Mouse (Mus musculus) spleen, postnatal 14 days (tissue): ENCODE results near the gene Tpp2.
"Not testable (repeated sequence)": the region's sequence is repeated elsewhere in the genome, so short reads cannot be mapped to it uniquely, and the experiment has no call there.

Experiments
- DNase-seq, 2 experiments: peaks; one replicate each; pipeline ENCODE4 v3.0.0; 2021 to 2022; ENCODE audit warnings: low spot score in 2 of 2

Tpp2 gene

GRCm38 (mm10) chr1:43933488-43934415 lies at the start of gene Tpp2:
Tpp2 (plus strand) TSS chr1:43933647.
- peak; percentile 88 to 91 for DNase-seq

GRCm38 (mm10) chr1:43888358-43888757 lies 45.1 kb upstream of the Tpp2 start:
- DNase-seq: not testable (repeated sequence)

GRCm38 (mm10) chr1:43895742-43896141 lies 37.7 kb upstream of the Tpp2 start:
- no peak for DNase-seq

GRCm38 (mm10) chr1:43897131-43897530 lies 36.3 kb upstream of the Tpp2 start:
- DNase-seq: no peak

GRCm38 (mm10) chr1:43897987-43898386 lies 35.5 kb upstream of the Tpp2 start:
- DNase-seq: no peak

- peak; percentile 30 to 64 for DNase-seq
These were observed 34.3 kb upstream of the Tpp2 start for GRCm38 (mm10) chr1:43898991-43899714.

- no peak for DNase-seq
These were observed 31.0 kb upstream of the Tpp2 start for GRCm38 (mm10) chr1:43902417-43902816.

GRCm38 (mm10) chr1:43902855-43903254 lies 30.6 kb upstream of the Tpp2 start:
- DNase-seq: no peak

GRCm38 (mm10) chr1:43915428-43915827 lies 18.0 kb upstream of the Tpp2 start:
- DNase-seq: no peak

- no peak for DNase-seq
These were observed 16.6 kb upstream of the Tpp2 start for GRCm38 (mm10) chr1:43916854-43917253.

- DNase-seq: no peak
These were observed 966 bp downstream of the Tpp2 start for GRCm38 (mm10) chr1:43934416-43934810.

GRCm38 (mm10) chr1:43939310-43939709 lies 5.9 kb downstream of the Tpp2 start:
- no peak for DNase-seq

GRCm38 (mm10) chr1:43941476-43942217 lies 8.2 kb downstream of the Tpp2 start:
- no peak for DNase-seq

- DNase-seq: no peak
These were observed 9.4 kb downstream of the Tpp2 start for GRCm38 (mm10) chr1:43942814-43943213.

- no peak for DNase-seq
These were observed 20.2 kb downstream of the Tpp2 start for GRCm38 (mm10) chr1:43953679-43954078.

- DNase-seq: no peak
These were observed 30.9 kb downstream of the Tpp2 start for GRCm38 (mm10) chr1:43964381-43964780.

GRCm38 (mm10) chr1:43966756-43967155 lies 33.3 kb downstream of the Tpp2 start:
- DNase-seq: no peak

GRCm38 (mm10) chr1:43969361-43969760 lies 35.9 kb downstream of the Tpp2 start:
- DNase-seq: no peak

- DNase-seq: no peak
These were observed 37.6 kb downstream of the Tpp2 start for GRCm38 (mm10) chr1:43971089-43971488.

GRCm38 (mm10) chr1:43996914-43997589 lies 63.6 kb downstream of the Tpp2 start:
- DNase-seq: no peak

- DNase-seq: no peak
These were observed 71.1 kb downstream of the Tpp2 start for GRCm38 (mm10) chr1:44004513-44004912.

GRCm38 (mm10) chr1:44015556-44015955 lies 82.1 kb downstream of the Tpp2 start:
- DNase-seq: no peak
